Mouse (Mus musculus): ENCODE measurements around the gene Sel1l.

Sel1l gene

GRCm38 (mm10) chr12:91849045-91849467, at the start of gene Sel1l:
Gene Sel1l (minus strand): TSS chr12:91849157.
- DNase-seq (ENCODE audit: low spot score), result peak; percentile 99

DNA sequence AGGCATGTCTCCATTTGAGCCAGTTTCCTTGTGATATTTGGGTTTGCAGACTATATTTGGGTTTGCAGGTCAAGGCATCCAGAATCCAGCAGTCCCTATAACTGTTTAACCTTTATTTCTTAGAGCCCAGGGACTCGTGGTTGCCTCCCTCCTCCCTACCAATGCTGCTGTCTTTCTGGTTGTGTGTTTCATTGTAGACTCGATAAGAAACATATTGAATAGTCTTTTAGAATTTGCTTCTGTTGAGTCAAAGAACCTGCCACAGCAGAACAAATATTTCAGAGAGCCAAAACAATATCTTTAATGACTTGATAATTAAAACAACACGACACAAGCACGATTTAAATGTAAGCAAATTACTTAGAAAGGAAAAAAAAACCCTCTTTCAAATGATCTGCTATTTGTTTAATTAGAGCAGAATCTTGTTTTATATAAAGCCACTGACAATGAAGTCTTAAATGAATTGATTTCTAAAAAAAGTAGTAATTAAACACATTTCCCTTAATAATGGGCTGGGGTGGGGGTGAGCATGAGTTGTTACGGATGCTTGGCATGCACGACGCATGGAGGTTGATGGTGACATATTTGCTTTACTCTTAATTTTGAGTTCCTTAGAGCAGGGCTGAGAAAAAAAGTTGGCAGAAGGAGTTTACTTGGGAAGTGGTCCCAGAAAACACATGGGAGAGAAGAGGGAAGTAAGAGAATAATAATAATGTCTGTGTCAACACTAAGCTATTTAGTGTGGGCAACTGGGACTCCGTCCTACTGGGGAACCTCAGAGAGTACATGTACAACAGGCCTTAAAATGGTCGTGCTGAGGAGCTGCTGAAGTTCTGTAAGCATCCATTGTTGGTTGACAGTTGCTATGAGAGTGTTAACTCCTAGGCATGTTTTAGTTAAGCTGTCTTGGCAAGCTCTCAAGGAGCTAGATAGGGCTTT, 43.9 kb upstream of the Sel1l start:
- no peak for DNase-seq (ENCODE audit: low spot score)

GRCm38 (mm10) chr12:91880431-91880830, 31.5 kb upstream of the Sel1l start:
- no peak for DNase-seq (ENCODE audit: low spot score)

DNA sequence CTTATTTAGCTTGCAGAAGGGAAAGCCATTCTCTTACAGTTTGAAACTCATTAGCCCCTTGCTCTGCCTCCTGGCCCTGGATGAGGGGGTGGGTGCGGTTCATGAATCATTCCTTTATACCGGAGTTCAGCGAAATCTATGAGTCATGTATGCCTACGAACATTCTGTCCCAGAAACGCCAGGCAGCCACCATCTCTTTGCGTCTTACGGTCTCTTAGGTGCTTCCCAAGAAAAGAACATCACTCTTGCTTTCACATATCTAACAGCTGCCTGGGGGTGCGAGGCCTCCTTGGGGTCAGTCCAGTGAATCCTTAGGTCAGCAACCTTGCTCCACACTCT, 29.9 kb upstream of the Sel1l start:
- no peak for DNase-seq (ENCODE audit: low spot score)

DNA sequence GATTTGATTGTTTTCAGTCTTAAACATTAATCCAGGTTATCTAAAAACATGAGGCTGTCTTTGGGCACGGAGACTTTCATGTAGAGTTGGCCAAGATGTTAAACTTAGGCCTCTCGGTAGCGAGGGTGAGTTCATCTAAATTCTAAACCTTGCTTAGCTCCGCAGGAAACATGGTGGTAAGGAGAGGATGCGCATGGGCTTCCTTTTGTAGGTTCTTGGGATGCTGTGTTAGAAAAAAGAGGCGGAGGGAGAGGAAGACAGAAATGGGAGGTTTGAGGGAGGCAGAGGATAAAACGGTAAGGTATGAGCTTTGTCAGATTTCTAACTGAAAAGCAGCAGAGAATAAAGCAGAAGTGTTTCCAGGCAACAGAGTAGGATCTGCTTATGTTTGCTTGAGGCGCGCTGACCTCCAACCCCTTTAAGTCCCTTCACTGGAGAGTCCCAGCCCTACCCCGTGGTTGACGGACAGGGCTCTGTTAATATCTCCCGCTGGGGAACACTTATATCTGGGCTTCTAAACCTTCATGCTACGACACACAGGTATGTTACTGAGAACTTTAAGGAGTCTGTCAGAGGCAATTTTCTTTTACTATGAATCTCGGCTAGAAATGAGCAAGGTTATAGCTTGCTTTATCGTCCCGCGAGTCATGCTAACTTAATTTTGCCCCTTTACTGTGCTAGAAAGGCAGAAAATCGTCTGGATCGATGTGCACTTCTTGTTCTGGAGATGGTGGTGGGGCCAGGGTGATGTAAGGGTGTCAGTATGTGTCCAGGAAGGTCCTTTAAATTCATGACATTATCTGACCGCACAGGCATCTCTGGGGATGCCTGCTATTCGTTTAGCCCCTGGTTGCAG, 29.3 kb upstream of the Sel1l start:
- peak; percentile 21 for DNase-seq (ENCODE audit: low spot score)

- DNase-seq (ENCODE audit: low spot score), result peak; percentile 72
Observed at GRCm38 (mm10) chr12:91877646-91878045, 28.7 kb upstream of the Sel1l start.

DNA sequence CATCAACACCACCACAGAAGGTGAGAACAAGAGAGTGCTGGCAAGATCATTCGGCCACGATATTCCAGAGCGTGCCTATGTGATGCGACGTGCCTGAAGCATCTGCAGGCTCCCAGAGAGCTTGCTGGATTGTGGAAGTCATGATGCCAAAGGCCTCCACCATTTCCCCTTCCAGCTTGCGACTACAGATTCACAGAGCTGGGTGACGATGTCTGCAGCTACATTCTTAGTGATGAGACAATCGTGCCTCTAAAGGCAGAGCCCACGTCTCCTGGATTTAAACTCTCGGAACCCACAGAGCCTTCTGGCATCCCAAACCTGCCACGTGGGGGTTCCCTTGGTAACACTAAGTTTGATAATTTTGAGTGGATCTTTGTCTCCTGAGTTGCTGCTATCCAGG, 21.7 kb upstream of the Sel1l start:
- no peak for DNase-seq (ENCODE audit: low spot score)

DNA sequence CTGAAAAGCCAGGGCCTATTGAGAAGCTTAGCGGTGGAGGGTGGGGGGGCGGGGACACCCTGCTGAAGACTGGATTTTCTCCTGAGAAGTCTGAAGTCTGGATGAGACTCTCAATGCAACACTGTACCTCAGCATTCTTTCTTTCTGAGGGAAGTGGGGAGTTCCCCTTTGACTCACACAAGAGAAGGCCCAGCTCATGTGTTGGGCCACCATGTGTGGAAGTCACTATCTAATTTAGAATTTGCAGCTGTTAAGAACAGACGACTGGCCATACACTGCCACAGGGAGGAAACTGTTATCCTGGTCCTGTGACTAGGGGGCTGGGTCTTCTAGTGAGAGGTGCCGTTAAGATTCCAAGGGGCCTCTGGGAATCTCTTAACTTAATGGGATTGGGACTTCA, 20.4 kb upstream of the Sel1l start:
- DNase-seq (ENCODE audit: low spot score), result no peak

DNA sequence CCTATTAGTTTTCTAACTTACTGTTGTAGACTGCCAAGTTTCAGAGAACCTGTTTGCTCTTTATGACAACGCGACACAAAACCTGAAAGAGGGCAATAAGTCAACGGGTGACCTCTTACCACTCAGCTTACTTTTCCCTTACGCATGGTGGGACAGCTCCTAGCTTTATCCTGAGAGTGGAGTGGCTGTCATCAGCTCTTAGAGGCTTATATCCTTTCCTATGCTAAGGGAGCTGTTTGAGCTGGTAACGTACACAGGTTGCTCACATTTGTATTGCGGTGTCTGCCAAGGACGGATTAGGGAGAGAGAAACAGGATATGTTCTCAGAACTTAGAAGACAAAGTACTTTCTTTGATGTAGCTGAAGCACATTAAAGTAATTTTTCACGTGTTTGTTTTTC, 5.4 kb upstream of the Sel1l start:
- no peak for DNase-seq (ENCODE audit: low spot score)

- DNase-seq (ENCODE audit: low spot score), result no peak
Observed at GRCm38 (mm10) chr12:91848394-91849044, 438 bp downstream of the Sel1l start.

GRCm38 (mm10) chr12:91846038-91846437, 2.9 kb downstream of the Sel1l start:
- no peak for DNase-seq (ENCODE audit: low spot score)

DNA sequence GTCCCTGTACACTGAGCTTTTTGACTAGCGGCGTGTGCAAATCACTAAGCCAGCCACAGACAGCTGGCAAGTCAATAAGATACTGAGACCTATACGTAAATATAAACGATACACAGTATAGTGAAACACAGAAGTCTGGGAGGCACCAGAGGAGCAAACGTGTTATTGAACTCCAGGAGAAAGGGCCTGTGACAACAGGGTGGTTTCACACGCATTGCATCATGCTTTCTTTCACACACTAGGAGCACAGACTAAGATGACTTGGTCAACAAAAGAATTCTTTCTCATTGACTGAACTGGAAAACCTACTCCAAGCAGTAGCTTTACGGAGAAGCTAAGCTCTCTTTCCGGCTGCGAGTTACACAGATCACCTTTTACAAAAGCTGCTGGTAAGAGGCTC, 3.6 kb downstream of the Sel1l start:
- no peak for DNase-seq (ENCODE audit: low spot score)

GRCm38 (mm10) chr12:91844542-91844941, 4.4 kb downstream of the Sel1l start:
- DNase-seq (ENCODE audit: low spot score), result peak; percentile 12

DNA sequence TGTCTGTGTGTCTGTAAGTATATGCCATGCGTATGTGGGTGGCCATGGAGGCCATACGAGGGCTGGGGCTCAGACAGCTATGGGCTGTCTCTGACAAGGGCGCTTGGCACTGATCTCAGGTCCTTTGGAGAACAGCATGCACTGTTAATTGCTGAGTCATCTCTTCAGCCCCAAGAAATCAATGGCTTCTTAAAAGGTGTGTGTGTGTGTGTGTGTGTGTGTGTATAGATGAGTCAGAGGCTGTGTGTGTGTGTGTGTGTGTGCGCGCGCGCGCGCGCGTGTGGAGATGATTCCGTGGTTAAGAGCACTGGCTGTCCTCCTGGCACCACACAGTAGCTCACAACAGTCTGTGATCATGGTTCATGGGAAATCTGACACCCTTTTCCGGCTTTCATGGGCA, 5.1 kb downstream of the Sel1l start:
- no peak for DNase-seq (ENCODE audit: low spot score)

DNA sequence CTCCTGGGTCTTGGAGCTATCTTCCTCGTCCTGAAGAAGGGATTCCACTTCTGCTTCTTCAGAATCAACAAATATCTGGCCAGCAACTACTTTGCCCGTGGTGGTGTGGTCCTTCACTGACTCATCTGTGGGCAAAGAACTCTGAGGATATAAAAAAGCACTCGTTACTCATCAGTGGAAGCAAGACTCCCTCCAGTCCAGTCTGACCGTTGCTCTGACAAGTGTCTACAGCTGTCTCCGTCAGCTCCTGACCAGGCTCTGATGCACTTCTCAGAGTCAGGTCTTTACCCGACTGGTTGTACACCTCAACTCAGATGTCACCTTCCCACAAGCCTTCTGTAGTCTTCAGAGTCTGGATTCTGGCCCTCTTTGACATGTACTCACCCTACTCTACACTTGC, 7.2 kb downstream of the Sel1l start:
- DNase-seq (ENCODE audit: low spot score), result no peak

DNA sequence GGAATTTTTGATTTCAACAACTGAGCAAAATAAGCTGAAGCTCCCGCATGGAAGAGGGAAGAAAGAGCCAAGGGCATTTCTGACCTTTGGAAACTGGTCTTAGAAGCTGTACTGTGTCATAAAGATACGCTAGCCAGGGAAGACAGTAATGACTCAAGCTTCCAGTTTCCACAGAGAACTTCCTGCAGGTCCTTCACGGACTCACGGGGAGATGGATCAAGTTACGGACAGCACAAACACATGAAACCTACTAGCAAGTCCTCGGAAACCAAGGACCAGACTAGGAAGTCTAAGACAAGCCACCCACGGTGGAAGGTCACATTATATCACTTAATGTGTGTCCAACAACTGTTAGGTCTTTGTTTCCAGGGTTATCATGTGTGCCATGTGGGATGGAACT, 10.7 kb downstream of the Sel1l start:
- DNase-seq (ENCODE audit: low spot score), result no peak

GRCm38 (mm10) chr12:91837401-91838065, 11.4 kb downstream of the Sel1l start:
- no peak for DNase-seq (ENCODE audit: low spot score)

DNA sequence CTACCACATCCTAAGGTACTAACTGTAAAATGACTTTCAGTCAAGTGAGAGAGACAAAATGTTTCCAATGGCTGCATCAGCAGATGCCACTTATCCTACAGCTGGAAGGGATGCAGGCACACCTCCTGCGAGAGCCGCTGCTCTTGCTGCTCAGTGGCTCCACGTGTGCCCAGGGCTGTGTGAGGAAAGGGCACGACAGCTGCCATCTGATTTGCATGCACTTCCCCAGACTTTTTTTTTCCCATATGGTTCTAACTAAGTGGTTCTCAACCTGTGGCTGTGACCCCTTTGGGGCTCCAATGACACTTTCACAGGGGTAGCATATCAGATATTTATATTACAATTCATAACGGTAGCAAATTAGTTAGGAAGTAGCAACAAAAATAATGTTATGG, 15.0 kb downstream of the Sel1l start:
- DNase-seq (ENCODE audit: low spot score), result no peak

DNA sequence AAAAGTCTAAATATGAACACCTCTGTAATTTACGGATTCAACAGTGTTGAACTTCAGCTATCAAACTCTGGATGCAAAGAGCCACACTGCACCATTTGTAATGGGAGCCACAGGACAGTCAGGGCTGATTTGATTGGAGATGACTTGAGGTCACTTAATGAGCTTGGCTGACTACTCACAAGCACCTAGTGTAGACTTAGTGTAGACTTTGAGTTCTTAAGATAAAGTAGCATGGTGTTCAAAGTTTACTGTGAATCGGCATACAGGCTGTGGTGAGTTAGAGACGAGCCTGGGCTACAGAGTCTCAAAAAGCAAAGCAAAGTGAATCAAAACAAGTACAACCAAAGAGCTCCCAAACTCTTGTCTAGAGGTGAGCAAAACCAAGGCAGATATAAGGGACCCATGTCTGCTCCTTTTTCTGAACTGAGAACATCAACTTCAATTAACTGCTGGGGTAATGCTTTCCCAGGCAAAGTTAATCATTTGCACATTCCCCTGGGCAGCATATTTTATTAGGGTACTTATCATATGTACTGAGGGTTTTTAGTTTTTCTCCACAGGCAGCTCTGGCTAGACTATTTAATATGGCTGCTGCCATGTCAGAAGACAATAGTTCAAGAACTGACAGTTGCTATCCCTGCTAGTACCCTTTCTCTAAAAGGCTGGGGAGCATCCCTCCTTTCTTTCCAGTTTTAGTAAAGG, 15.6 kb downstream of the Sel1l start:
- no peak for DNase-seq (ENCODE audit: low spot score)

GRCm38 (mm10) chr12:91831410-91831809, 17.5 kb downstream of the Sel1l start:
- DNase-seq (ENCODE audit: low spot score), result no peak

- no peak for DNase-seq (ENCODE audit: low spot score)
Observed at GRCm38 (mm10) chr12:91820461-91820860, 28.5 kb downstream of the Sel1l start.

All from embryo, embryonic 10.5 days (tissue).